Mouse (Mus musculus): Measurements from ENCODE around the gene Olfr55.

GRCm38 (mm10) chr17:33126257-33126656, 42.0 kb upstream of the Olfr55 start:
- TF ChIP-seq CTCF (conservative IDR thresholded peaks at IDR 0.05; ENCODE audit: insufficient read depth, insufficient read length, low read depth, low read length): no peak
- TF ChIP-seq POLR2A (IDR thresholded peaks at IDR 0.05; ENCODE audit: low read depth, low read length): no peak

All from kidney, adult 2 months (tissue).